Mouse (Mus musculus) B cell, adult 62 days (primary cell): ENCODE measurements around the gene Numb. TPM values are rescaled to one million over a fixed set of nuclear protein-coding genes. Genes with fewer than 3 reads are reported as not detected.

Source experiments
- total RNA-seq: library from RNA; stranded (reverse); gene quantifications from 4 replicates; pipeline ENCODE4 v1.2.4, GENCODE M21; 2023

The Numb gene
- 33.8 to 49.4 TPM (median 41.0 TPM) in 4 replicates for total RNA-seq

GRCm38 (mm10) chr12:83921535-83922381 lies at the start of gene Numb:
Gene Numb, minus strand, starts transcription at chr12:83921934.

GRCm38 (mm10) chr12:83950493-83950839 lies 28.7 kb upstream of the Numb start, which contains the start of gene Riox1:
Gene Riox1, plus strand, starts transcription at chr12:83950608.

GRCm38 (mm10) chr12:83763311-83764043 lies 158.3 kb downstream of the Numb start, which contains the start of gene Papln:
Gene Papln, plus strand, starts transcription at chr12:83763634.

Other genes with a start within 250 kb of the Numb start
- gene Psen1, start 233.8 kb downstream of the Numb start, total RNA-seq: 67.2 to 77.3 TPM (median 72.7 TPM) in 4 replicates
- 1.3 to 2.1 TPM (median 1.5 TPM) in 4 replicates for gene Papln, start 158.3 kb downstream of the Numb start, total RNA-seq
- 13.6 to 16.7 TPM (median 14.8 TPM) in 4 replicates for gene Riox1, start 28.7 kb upstream of the Numb start, total RNA-seq
- gene Heatr4, start 62.9 kb upstream of the Numb start, total RNA-seq: not detected in 4 replicates
- gene Acot2, start 65.9 kb upstream of the Numb start, total RNA-seq: 30.2 to 37.5 TPM (median 33.8 TPM) in 4 replicates
- 1.4 to 7.7 TPM (median 1.8 TPM) in 4 replicates for gene Acot1, start 87.6 kb upstream of the Numb start, total RNA-seq
- gene Acot4, start 116.4 kb upstream of the Numb start, total RNA-seq: not detected in 4 replicates
- not detected in 4 replicates for gene Gm49366, start 117.0 kb upstream of the Numb start, total RNA-seq
- gene Acot3, start 130.2 kb upstream of the Numb start, total RNA-seq: not detected in 4 replicates
- not detected in 4 replicates for gene Acot5, start 147.4 kb upstream of the Numb start, total RNA-seq
- 0.63 to 1.5 TPM (median 0.93 TPM) in 4 replicates for gene Acot6, start 178.7 kb upstream of the Numb start, total RNA-seq
- 0.58 to 0.78 TPM (median 0.69 TPM) in 4 replicates for gene Dnal1, start 192.4 kb upstream of the Numb start, total RNA-seq
- 14.7 to 16.3 TPM (median 15.6 TPM) in 4 replicates for gene Pnma1, start 226.6 kb upstream of the Numb start, total RNA-seq